Mouse (Mus musculus): ENCODE measurements around the gene Haghl. TPM values are rescaled to one million over a fixed set of nuclear protein-coding genes. Genes with fewer than 3 reads are reported as not detected.
"Not testable (repeated sequence)": the region's sequence is repeated elsewhere in the genome, so short reads cannot be mapped to it uniquely, and the experiment has no call there.

Gene Haghl
- total RNA-seq, 2 experiments from 2014 or later = 10.9 to 15.2 TPM

- no peak for ATAC-seq (replicated peaks; ENCODE audit: poor library complexity)
These were observed 36.2 kb downstream of the Haghl start for GRCm38 (mm10) chr17:25749314-25749713.

- no peak for ATAC-seq (replicated peaks; ENCODE audit: poor library complexity)
These were observed 37.2 kb downstream of the Haghl start for GRCm38 (mm10) chr17:25748238-25748637.

- no peak for ATAC-seq (replicated peaks; ENCODE audit: poor library complexity)
These were observed 41.2 kb downstream of the Haghl start for GRCm38 (mm10) chr17:25744311-25744710.

GRCm38 (mm10) chr17:25743831-25744230 lies 41.6 kb downstream of the Haghl start:
- ATAC-seq (replicated peaks; ENCODE audit: poor library complexity) = no peak

GRCm38 (mm10) chr17:25741471-25741870 lies 44.0 kb downstream of the Haghl start:
- ATAC-seq (replicated peaks; ENCODE audit: poor library complexity) = not testable (repeated sequence)

- no peak for ATAC-seq (replicated peaks; ENCODE audit: poor library complexity)
These were observed 46.6 kb downstream of the Haghl start for GRCm38 (mm10) chr17:25738861-25739260.

GRCm38 (mm10) chr17:25735745-25736144 lies 49.7 kb downstream of the Haghl start, which contains the start of gene Mslnl:
TSS of gene Mslnl (plus strand) at chr17:25736042.
- no peak for ATAC-seq (replicated peaks; ENCODE audit: poor library complexity)

- no peak for ATAC-seq (replicated peaks; ENCODE audit: poor library complexity)
These were observed 50.2 kb downstream of the Haghl start for GRCm38 (mm10) chr17:25735246-25735645.

- peak; percentile 58 for ATAC-seq (replicated peaks; ENCODE audit: poor library complexity)
These were observed 53.4 kb downstream of the Haghl start for GRCm38 (mm10) chr17:25732082-25732481.

Other genes with a start within 250 kb of the Haghl start
- not detected in 2 replicates for gene Sox8, start 215.0 kb downstream of the Haghl start, total RNA-seq (2015)
- gene Sox8, start 215.0 kb downstream of the Haghl start, total RNA-seq (2017) = not detected in 2 replicates
- 23.2 and 25.6 TPM in 2 replicates for gene Lmf1, start 206.6 kb downstream of the Haghl start, total RNA-seq (2015)
- gene Lmf1, start 206.6 kb downstream of the Haghl start, total RNA-seq (2017) = 11.7 and 14.1 TPM in 2 replicates
- not detected in 2 replicates for gene Gng13, start 68.5 kb downstream of the Haghl start, total RNA-seq (2015)
- 0.34 TPM in 1 of 2 replicates, not detected in the other for gene Gng13, start 68.5 kb downstream of the Haghl start, total RNA-seq (2017)
- gene Chtf18, start 58.3 kb downstream of the Haghl start, total RNA-seq (2015) = 12.9 and 19.0 TPM in 2 replicates
- gene Chtf18, start 58.3 kb downstream of the Haghl start, total RNA-seq (2017) = 27.0 and 30.2 TPM in 2 replicates
- 5.5 and 5.7 TPM in 2 replicates for gene Rpusd1, start 58.0 kb downstream of the Haghl start, total RNA-seq (2015)
- gene Rpusd1, start 58.0 kb downstream of the Haghl start, total RNA-seq (2017) = 1.6 and 6.0 TPM in 2 replicates
- gene Mslnl, start 49.6 kb downstream of the Haghl start, total RNA-seq (2015) = not detected in 2 replicates
- gene Mslnl, start 49.6 kb downstream of the Haghl start, total RNA-seq (2017) = not detected in 2 replicates
- 0.46 TPM in 1 of 2 replicates, not detected in the other for gene Msln, start 31.3 kb downstream of the Haghl start, total RNA-seq (2015)
- gene Msln, start 31.3 kb downstream of the Haghl start, total RNA-seq (2017) = not detected in 2 replicates
- 12.3 and 16.2 TPM in 2 replicates for gene Narfl, start 11.9 kb downstream of the Haghl start, total RNA-seq (2015)
- gene Narfl, start 11.9 kb downstream of the Haghl start, total RNA-seq (2017) = 24.5 and 31.5 TPM in 2 replicates
- gene Ccdc78, start 907 bp upstream of the Haghl start, total RNA-seq (2015) = 0.05 TPM in 1 of 2 replicates, not detected in the other
- 0.20 and 0.21 TPM in 2 replicates for gene Ccdc78, start 907 bp upstream of the Haghl start, total RNA-seq (2017)
- gene Fam173a, start 7.2 kb upstream of the Haghl start, total RNA-seq (2015) = 113 and 126 TPM in 2 replicates
- gene Fam173a, start 7.2 kb upstream of the Haghl start, total RNA-seq (2017) = 29.3 and 38.2 TPM in 2 replicates
- 1.8 TPM in 1 of 2 replicates, not detected in the other for gene AC134908.4, start 10.0 kb upstream of the Haghl start, total RNA-seq (2015)
- gene AC134908.4, start 10.0 kb upstream of the Haghl start, total RNA-seq (2017) = not detected in 2 replicates
- gene Metrn, start 11.5 kb upstream of the Haghl start, total RNA-seq (2015) = 4.5 and 9.7 TPM in 2 replicates
- gene Metrn, start 11.5 kb upstream of the Haghl start, total RNA-seq (2017) = 26.8 and 29.5 TPM in 2 replicates
- not detected in 2 replicates for gene Fbxl16, start 23.4 kb upstream of the Haghl start, total RNA-seq (2015)
- not detected in 2 replicates for gene Fbxl16, start 23.4 kb upstream of the Haghl start, total RNA-seq (2017)
- gene Wdr24, start 38.0 kb upstream of the Haghl start, total RNA-seq (2015) = 10.0 and 10.1 TPM in 2 replicates
- 16.1 and 18.0 TPM in 2 replicates for gene Wdr24, start 38.0 kb upstream of the Haghl start, total RNA-seq (2017)
- gene Jmjd8, start 43.2 kb upstream of the Haghl start, total RNA-seq (2015) = 12.0 and 15.6 TPM in 2 replicates
- gene Jmjd8, start 43.2 kb upstream of the Haghl start, total RNA-seq (2017) = 19.5 and 22.8 TPM in 2 replicates
- 66.5 and 73.4 TPM in 2 replicates for gene Stub1, start 47.7 kb upstream of the Haghl start, total RNA-seq (2015)
- gene Stub1, start 47.7 kb upstream of the Haghl start, total RNA-seq (2017) = 99.5 and 106 TPM in 2 replicates
- gene Rhbdl1, start 51.6 kb upstream of the Haghl start, total RNA-seq (2015) = 1.0 and 1.1 TPM in 2 replicates
- gene Rhbdl1, start 51.6 kb upstream of the Haghl start, total RNA-seq (2017) = 2.5 TPM in 1 of 2 replicates, not detected in the other
- gene Gm20683, start 56.1 kb upstream of the Haghl start, total RNA-seq (2015) = 0.17 and 0.32 TPM in 2 replicates
- 0.54 and 0.78 TPM in 2 replicates for gene Gm20683, start 56.1 kb upstream of the Haghl start, total RNA-seq (2017)
- 15.1 and 17.0 TPM in 2 replicates for gene Rhot2, start 59.2 kb upstream of the Haghl start, total RNA-seq (2015)
- 18.0 and 19.7 TPM in 2 replicates for gene Rhot2, start 59.2 kb upstream of the Haghl start, total RNA-seq (2017)
- 29.5 and 37.9 TPM in 2 replicates for gene Wdr90, start 75.8 kb upstream of the Haghl start, total RNA-seq (2015)
- 17.4 and 17.6 TPM in 2 replicates for gene Wdr90, start 75.8 kb upstream of the Haghl start, total RNA-seq (2017)
- 41.0 and 42.2 TPM in 2 replicates for gene Mcrip2, start 83.1 kb upstream of the Haghl start, total RNA-seq (2015)
- gene Mcrip2, start 83.1 kb upstream of the Haghl start, total RNA-seq (2017) = 8.6 and 19.7 TPM in 2 replicates
- 34.3 and 39.1 TPM in 2 replicates for gene Mettl26, start 89.4 kb upstream of the Haghl start, total RNA-seq (2015)
- gene Mettl26, start 89.4 kb upstream of the Haghl start, total RNA-seq (2017) = 15.4 and 22.3 TPM in 2 replicates
- gene Wfikkn1, start 95.2 kb upstream of the Haghl start, total RNA-seq (2015) = 0.37 and 1.1 TPM in 2 replicates
- 0.12 and 0.54 TPM in 2 replicates for gene Wfikkn1, start 95.2 kb upstream of the Haghl start, total RNA-seq (2017)
- gene Rab40c, start 134.1 kb upstream of the Haghl start, total RNA-seq (2015) = 7.9 and 8.5 TPM in 2 replicates
- 10.4 and 12.0 TPM in 2 replicates for gene Rab40c, start 134.1 kb upstream of the Haghl start, total RNA-seq (2017)
- gene Pigq, start 159.3 kb upstream of the Haghl start, total RNA-seq (2015) = 53.3 and 56.3 TPM in 2 replicates
- 41.6 and 41.8 TPM in 2 replicates for gene Pigq, start 159.3 kb upstream of the Haghl start, total RNA-seq (2017)
- gene Nhlrc4, start 159.3 kb upstream of the Haghl start, total RNA-seq (2015) = not detected in 2 replicates
- not detected in 2 replicates for gene Nhlrc4, start 159.3 kb upstream of the Haghl start, total RNA-seq (2017)
- gene A930017K11Rik, start 166.9 kb upstream of the Haghl start, total RNA-seq (2015) = not detected in 2 replicates
- gene A930017K11Rik, start 166.9 kb upstream of the Haghl start, total RNA-seq (2017) = not detected in 2 replicates
- 8.6 and 11.2 TPM in 2 replicates for gene Capn15, start 200.1 kb upstream of the Haghl start, total RNA-seq (2015)
- gene Capn15, start 200.1 kb upstream of the Haghl start, total RNA-seq (2017) = 2.4 and 3.3 TPM in 2 replicates

Data from megakaryocyte progenitor cell, adult 5-6 weeks (primary cell).